Mouse (Mus musculus) thymus, postnatal 0 days (tissue): ENCODE measurements around the gene Ccin. TPM values are rescaled to one million over a fixed set of nuclear protein-coding genes. Genes with fewer than 3 reads are reported as not detected.

ENCODE experiments used
- DNase-seq: peaks from one replicate; pipeline ENCODE4 v3.0.0-alpha.2; 2015; ENCODE audit warnings: low spot score
- polyA plus RNA-seq: library from polyadenylated mRNA; unstranded; fragments of >200 nt; fragmentation: Nextera tagmentation; extraction: Ambion mirVana; gene quantifications from 2 replicates; pipeline ENCODE4 v1.2.1, GENCODE M21; 2015

The Ccin gene
- polyA plus RNA-seq, 1 experiment from 2014 or later = not detected

DNA sequence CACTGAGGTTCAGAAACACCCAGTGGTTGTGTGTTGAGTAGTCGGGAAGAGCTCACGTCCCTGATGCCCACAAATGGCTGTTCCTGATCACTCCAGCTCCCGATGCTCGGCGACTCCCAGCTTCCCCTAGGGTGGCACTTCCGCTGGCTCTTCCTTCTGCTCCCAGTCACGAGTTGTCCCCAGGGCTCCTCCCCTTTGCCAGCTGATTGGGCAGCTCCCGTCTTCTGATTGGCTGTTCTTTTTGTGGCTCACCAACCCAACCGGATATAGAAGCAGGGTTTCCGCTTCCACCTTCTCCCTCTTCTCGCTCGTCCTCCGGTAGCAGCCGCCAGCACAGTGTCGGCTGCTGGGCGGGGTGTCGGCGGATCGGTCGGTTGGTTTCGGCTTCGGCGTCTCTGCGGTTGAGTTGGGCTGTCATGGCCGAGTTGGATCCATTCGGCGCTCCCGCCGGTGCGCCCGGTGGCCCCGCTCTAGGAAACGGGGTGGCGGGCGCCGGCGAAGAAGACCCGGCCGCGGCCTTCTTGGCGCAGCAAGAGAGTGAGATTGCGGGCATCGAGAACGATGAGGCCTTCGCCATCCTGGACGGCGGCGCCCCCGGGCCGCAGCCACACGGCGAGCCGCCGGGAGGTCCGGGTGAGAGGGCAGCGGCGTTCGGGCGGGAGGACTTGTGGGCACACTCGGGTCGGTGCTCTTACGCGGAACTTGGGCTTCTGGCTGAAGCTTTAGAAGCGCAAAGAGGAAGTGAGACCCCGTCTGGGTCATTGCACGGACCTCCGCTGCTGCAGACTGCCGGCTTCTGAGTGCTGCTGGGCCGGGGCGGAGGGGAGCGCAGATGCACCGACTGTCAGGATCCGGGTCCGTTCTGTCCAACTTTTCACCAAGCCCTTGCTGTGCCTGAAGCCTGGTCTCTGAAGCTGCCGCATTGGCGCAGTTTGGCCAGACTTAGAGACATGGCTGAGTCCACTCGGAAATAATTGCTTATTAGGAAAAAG lies 29.4 kb downstream of the Ccin start:
- peak; percentile 93 for DNase-seq

GRCm38 (mm10) chr4:44013391-44014070 lies 30.2 kb downstream of the Ccin start:
- DNase-seq = no peak

DNA sequence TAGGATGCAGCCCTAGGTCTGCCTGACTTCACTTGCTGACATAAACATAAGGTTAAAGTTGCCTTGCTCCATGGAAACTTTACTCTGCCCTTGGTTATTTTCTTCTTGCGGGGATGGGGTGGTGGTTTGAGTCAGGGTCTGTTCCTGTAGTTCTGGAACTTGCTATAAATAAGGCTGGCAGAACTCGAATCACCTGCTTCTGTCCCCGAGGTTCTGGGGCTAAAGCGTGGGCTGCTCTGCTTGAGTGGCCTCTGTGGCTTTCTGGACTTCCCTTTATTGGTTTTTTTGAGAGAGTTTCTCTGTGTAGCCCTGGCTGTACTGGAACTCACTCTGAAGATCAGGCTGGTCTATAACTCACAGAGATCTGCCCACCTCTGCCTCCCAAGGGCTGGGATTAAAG lies 32.8 kb downstream of the Ccin start:
- no peak for DNase-seq

DNA sequence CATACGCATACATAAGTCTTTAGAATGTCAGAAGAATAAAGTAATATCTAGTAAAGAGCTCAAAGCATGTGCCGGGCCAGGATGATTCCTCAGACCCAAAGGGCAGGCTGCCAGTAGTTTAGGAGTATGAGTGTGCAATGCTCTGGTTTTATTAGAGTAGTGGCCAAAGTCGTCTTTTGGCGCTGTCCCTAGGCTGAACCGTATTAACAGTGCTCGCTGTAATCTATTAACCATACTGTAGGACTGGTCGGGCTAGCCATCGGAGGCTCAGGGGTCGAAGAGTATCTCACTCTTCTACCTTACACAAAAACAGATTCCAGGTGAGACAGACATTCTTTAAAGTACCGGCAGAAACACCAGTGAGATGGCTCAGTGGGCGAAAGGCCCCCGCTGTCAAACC lies 33.5 kb downstream of the Ccin start:
- DNase-seq = no peak

GRCm38 (mm10) chr4:44022323-44022722 lies 39.0 kb downstream of the Ccin start:
- DNase-seq = peak; percentile 87

GRCm38 (mm10) chr4:44022766-44023165 lies 39.5 kb downstream of the Ccin start:
- no peak for DNase-seq

GRCm38 (mm10) chr4:44023681-44024080 lies 40.4 kb downstream of the Ccin start:
- DNase-seq = no peak

GRCm38 (mm10) chr4:44024241-44024640 lies 41.0 kb downstream of the Ccin start:
- no peak for DNase-seq

DNA sequence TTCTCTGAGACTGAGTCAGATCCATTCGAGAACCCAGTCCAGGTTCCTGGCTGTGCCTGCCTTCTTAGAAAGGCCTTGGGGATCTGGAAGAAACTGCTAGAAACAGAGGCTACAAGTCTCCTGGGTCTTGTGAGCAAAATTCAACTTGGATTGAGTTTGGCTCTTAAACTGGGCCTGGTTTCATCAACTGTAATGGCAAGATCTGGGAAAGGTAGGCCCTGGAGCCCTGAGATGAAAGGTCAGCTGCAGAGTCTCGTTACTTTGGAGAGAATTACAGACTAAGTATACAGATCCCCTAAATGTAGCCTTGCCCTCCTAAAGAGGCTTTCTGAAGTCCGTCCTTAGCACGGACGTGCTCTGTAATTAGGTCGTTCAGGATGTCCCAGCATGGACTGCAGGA lies 42.3 kb downstream of the Ccin start:
- DNase-seq = no peak

DNA sequence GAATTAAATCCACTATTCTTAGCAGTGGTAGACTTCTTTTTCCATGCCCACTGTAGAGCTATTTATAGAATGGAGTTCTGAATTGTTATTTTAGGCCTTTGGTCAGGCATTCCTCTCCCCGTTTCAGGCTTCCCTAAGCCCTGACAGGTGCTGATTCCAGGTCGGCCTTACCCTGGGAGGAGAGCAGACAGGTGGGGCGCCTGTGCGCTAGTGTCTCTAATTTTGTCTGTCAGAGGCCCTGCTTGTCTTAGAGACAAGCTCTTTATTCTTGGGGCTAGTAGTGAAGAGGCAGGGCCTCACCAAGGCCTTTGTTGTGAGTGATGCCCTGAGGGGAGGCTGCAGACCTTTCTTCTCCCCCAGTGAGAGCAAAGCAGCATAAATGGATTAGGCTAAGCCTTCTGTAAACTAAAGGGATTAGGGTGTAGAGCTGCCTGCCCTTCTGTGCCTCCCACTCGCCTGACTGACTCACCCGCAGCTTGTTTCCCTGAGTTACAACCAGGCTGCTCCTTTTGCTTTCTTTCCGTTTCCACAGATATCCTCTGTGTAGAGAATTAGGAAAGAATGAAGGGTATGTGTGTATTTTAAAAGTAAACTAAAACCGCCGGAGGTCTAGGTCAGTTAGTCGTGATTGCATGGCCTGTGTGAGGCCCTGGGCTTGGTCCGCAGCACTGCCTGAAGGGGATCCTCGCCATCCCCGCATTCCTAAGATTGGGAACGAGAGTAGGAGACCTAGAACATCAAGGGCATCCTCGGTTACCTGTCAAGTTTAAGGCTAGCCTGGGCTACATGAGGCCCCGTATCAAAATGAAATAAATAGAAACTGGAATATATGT lies 45.2 kb downstream of the Ccin start:
- DNase-seq = no peak

DNA sequence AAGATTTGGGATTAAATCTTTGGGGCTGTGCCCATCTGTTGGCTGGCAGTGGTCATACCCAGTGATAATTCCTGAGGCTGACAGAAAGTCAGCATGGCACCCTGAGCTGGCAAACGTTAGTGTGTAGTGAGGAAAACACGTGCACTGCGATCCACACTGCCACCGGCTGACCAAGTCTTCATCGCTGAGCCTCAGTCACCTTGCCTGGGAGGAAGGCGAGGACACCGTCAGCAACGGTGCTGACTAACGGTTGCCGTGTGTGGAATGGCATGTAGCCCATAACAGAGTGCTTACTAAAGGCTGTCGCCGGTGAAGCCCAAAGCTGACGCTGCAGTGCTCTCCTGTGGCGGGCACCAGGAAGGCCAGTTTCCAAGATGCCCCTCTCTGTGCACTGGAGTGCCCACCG lies 46.4 kb downstream of the Ccin start:
- no peak for DNase-seq

- no peak for DNase-seq
These were observed 48.2 kb downstream of the Ccin start for GRCm38 (mm10) chr4:44031521-44031920.

Other genes starting within 250 kb of the Ccin start
- not detected in 2 replicates for gene Olfr159, start 212.5 kb upstream of the Ccin start, polyA plus RNA-seq
- not detected in 2 replicates for gene Olfr156, start 159.6 kb upstream of the Ccin start, polyA plus RNA-seq
- 0.03 TPM in 1 of 2 replicates, not detected in the other for gene Olfr157, start 143.3 kb upstream of the Ccin start, polyA plus RNA-seq
- gene Olfr155, start 131.9 kb upstream of the Ccin start, polyA plus RNA-seq = not detected in 2 replicates
- 2.1 and 2.2 TPM in 2 replicates for gene Reck, start 108.0 kb upstream of the Ccin start, polyA plus RNA-seq
- 32.8 and 36.7 TPM in 2 replicates for gene Glipr2, start 26.1 kb upstream of the Ccin start, polyA plus RNA-seq
- gene Clta, start 21.0 kb downstream of the Ccin start, polyA plus RNA-seq = 251 and 260 TPM in 2 replicates
- 33.8 and 39.2 TPM in 2 replicates for gene Gne, start 100.7 kb downstream of the Ccin start, polyA plus RNA-seq